Mouse (Mus musculus) mature B cell (primary cell): ENCODE results near the gene Pycard.
"Not testable (repeated sequence)": the region's sequence is repeated elsewhere in the genome, so short reads cannot be mapped to it uniquely, and the experiment has no call there.

Experiments used
- in situ Hi-C: fragments of 300-500 bp; cut with MboI; formaldehyde crosslinking; loops from 2 replicates; pipeline ENCODE4 v1.14.3; 2019

Pycard gene

GRCm38 (mm10) chr7:127942097-127942496, 51.6 kb downstream of the Pycard start:
- in situ Hi-C loops: not testable (repeated sequence)
